ENCODE assay signal across 9 mouse cellular contexts in the genomic region with DNA sequence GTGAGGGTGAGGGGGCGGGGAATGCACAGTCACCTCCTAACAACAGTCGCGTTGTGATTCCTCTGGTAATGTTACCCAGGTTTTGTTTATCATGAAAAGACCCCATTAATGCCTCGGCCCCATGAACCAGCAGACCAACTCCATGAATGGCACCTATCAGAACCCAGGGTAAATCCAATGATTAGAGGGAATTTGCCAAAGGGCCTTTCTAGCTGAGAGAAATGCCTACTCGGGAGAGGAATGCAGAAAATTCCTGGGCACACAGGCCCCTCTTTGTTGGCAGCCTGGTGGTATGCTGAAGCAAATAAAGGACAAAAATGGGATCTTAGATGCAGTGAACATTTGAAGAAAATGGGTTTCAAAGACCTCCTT. TPM values are rescaled to one million over a fixed set of nuclear protein-coding genes. Genes with fewer than 3 reads are reported as not detected.
DNase-seq lines count a peak whose midpoint lies in the region; ATAC-seq lines count a peak whose summit lies in the region.
"Had no signal": no experiment of that assay in that cellular context is flagged by ENCODE, and none has a peak within 500 bp of the region (broad histone marks: within the 10 kb centered on the region; RNA-seq: fewer than 3 reads in every experiment).

No protein-coding gene starts in this region.

- no peak for ATAC-seq in heart, embryonic 11.5 days (replicated peaks; ENCODE audit: insufficient number of reproducible peaks, low FRiP score, low TSS enrichment)
- peak; percentile 76 for ATAC-seq in forebrain, embryonic 14.5 days
- no peak for ATAC-seq in liver, embryonic 15.5 days (ENCODE audit: insufficient read depth)

- H3K4me3 ChIP-seq in heart, embryonic 11.5 days (ENCODE audit: low read depth, low read length), result no peak overlapping the region
- no peak overlapping the region for H3K4me3 ChIP-seq in forebrain, embryonic 14.5 days (ENCODE audit: low read depth, low read length)
- H3K4me3 ChIP-seq in liver, embryonic 15.5 days (replicated peaks), result no peak overlapping the region

- peak overlapping the region; percentile 51 for H3K4me2 ChIP-seq in heart, embryonic 11.5 days
- peak overlapping the region; percentile 28; the same call in 1 of the 2 replicates for H3K4me2 ChIP-seq in forebrain, embryonic 14.5 days (ENCODE audit: low read length)
- no peak overlapping the region for H3K4me2 ChIP-seq in liver, embryonic 15.5 days

- no peak for DNase-seq in heart, postnatal 10 days
- DNase-seq in Muller cell, postnatal 12 days (ENCODE audit: inconsistent ontology term), result peak; percentile 93
- DNase-seq in forebrain, embryonic 14.5 days (ENCODE audit: low spot score), result peak; percentile 83
- DNase-seq in cerebellum, postnatal 25 days, result no peak
- DNase-seq in MN1 (ENCODE audit: low spot score), result no peak
- no peak for DNase-seq in cerebellum, adult 18-20 months
- DNase-seq: right cerebral cortex, postnatal 4 days had no signal

- 40% methylated on average over 5 of the region's 5 CpGs for WGBS in heart, embryonic 11.5 days (ENCODE audit: insufficient replicate concordance)
- 4% methylated on average over 5 of the region's 5 CpGs for WGBS in forebrain, embryonic 14.5 days
- WGBS in liver, embryonic 15.5 days (ENCODE audit: insufficient replicate concordance), result 62% methylated on average over 5 of the region's 5 CpGs

- H3K4me1 ChIP-seq in heart, embryonic 11.5 days (ENCODE audit: control insufficient read depth, insufficient read depth, low read length), result peaks cover 36% of the 10 kb centered on the region
- H3K4me1 ChIP-seq in forebrain, embryonic 14.5 days (ENCODE audit: control insufficient read depth, insufficient read depth, low read length), result peaks cover 38% of the 10 kb centered on the region
- H3K4me1 ChIP-seq in liver, embryonic 15.5 days (replicated peaks), result 0 out of 2 replicates have a peak, but pooled peaks cover 4% of the 10 kb centered on the region

- H3K9ac ChIP-seq in heart, embryonic 11.5 days (ENCODE audit: low read depth, low read length), result no peak overlapping the region
- H3K9ac ChIP-seq in forebrain, embryonic 14.5 days (ENCODE audit: low read length), result no peak overlapping the region
- no peak overlapping the region for H3K9ac ChIP-seq in liver, embryonic 15.5 days

- intact Hi-C loops in heart, postnatal 10 days (cut with DNase I), result no loop called here

- H3K36me3 ChIP-seq in heart, embryonic 11.5 days (ENCODE audit: control insufficient read depth, insufficient read depth, low read length), result peaks cover 4% of the 10 kb centered on the region; the same call in 1 of the 2 replicates
- no peaks in the 10 kb centered on the region for H3K36me3 ChIP-seq in forebrain, embryonic 14.5 days (ENCODE audit: control insufficient read depth, insufficient read depth, low read length)
- no peaks in the 10 kb centered on the region for H3K36me3 ChIP-seq in liver, embryonic 15.5 days (replicated peaks)

- H3K27ac ChIP-seq in heart, embryonic 11.5 days (ENCODE audit: low read depth, low read length), result peak overlapping the region; percentile 89
- H3K27ac ChIP-seq in forebrain, embryonic 14.5 days (ENCODE audit: low read depth, low read length), result peak overlapping the region; percentile 65; the same call in 1 of the 2 replicates
- H3K27ac ChIP-seq in liver, embryonic 15.5 days (replicated peaks), result peak overlapping the region; percentile 64

- no peaks in the 10 kb centered on the region for H3K27me3 ChIP-seq in heart, embryonic 11.5 days (ENCODE audit: control insufficient read depth, insufficient read depth, low read length)
- no peaks in the 10 kb centered on the region for H3K27me3 ChIP-seq in forebrain, embryonic 14.5 days (replicated peaks; ENCODE audit: control insufficient read depth, insufficient read depth, low read length)
- H3K27me3 ChIP-seq in liver, embryonic 15.5 days, result no peaks in the 10 kb centered on the region

- no peaks in the 10 kb centered on the region for H3K9me3 ChIP-seq in heart, embryonic 11.5 days (replicated peaks; ENCODE audit: control insufficient read depth, low read length)
- H3K9me3 ChIP-seq in forebrain, embryonic 14.5 days (replicated peaks; ENCODE audit: control insufficient read depth, low read length), result no peaks in the 10 kb centered on the region
- no peaks in the 10 kb centered on the region for H3K9me3 ChIP-seq in liver, embryonic 15.5 days (replicated peaks)

RNA-seq across cellular contexts. Expression of a gene that starts 59.2 kb away (rescaled TPM):
- 31.7 and 42.6 TPM in 2 replicates for polyA plus RNA-seq in heart, embryonic 11.5 days (2014; fragmentation: Nextera tagmentation; extraction: Ambion mirVana)
- total RNA-seq in heart, postnatal 10 days (2021), result under 1 TPM; 0.26 to 0.30 TPM
- 1.5 and 2.6 TPM in 2 replicates for polyA plus RNA-seq in forebrain, embryonic 14.5 days (2014; fragmentation: Nextera tagmentation; extraction: Ambion mirVana)
- polyA plus RNA-seq in liver, embryonic 15.5 days (2015; fragmentation: Nextera tagmentation; extraction: Ambion mirVana), result 1.7 and 2.1 TPM in 2 replicates

Comparison
In these comparisons a context has a peak if more than half of its experiments do, and no peak if none do; other contexts are left out.
1. DNase-seq: peak in Muller cell, postnatal 12 days (single experiment) and forebrain, embryonic 14.5 days (single experiment); none in heart, postnatal 10 days (0 of 2), cerebellum, postnatal 25 days (0 of 2), MN1 (single experiment) and cerebellum, adult 18-20 months (0 of 2).
2. Peak in every context shown above with its lines, with median percentiles within 50 percentile points of each other: H3K27ac ChIP-seq.